Mouse (Mus musculus): ENCODE measurements around the gene Ddb1.
A peak's percentile ranks its signal among the peaks of the same experiment; 100 is the strongest.
"Not testable (repeated sequence)": the region's sequence is repeated elsewhere in the genome, so short reads cannot be mapped to it uniquely, and the experiment has no call there.

Gene Ddb1

GRCm38 (mm10) chr19:10605293-10605900 lies at the start of gene Ddb1, which contains the start of gene Tkfc:
Ddb1 (plus strand) TSS chr19:10605327.
Tkfc (minus strand) TSS chr19:10605654.
- peak; percentile 100 for DNase-seq (ENCODE audit: low read depth)

- DNase-seq (ENCODE audit: low read depth) = peak; percentile 91
Observed at GRCm38 (mm10) chr19:10555624-10556510, 49.3 kb upstream of the Ddb1 start, which contains the start of gene Tmem216. Tmem216 (minus strand) TSS chr19:10556238.

GRCm38 (mm10) chr19:10557001-10557400 lies 48.1 kb upstream of the Ddb1 start:
- DNase-seq (ENCODE audit: low read depth) = no peak

GRCm38 (mm10) chr19:10557430-10557829 lies 47.7 kb upstream of the Ddb1 start:
- no peak for DNase-seq (ENCODE audit: low read depth)

- not testable (repeated sequence) for DNase-seq (ENCODE audit: low read depth)
Observed at GRCm38 (mm10) chr19:10557837-10558375, 47.2 kb upstream of the Ddb1 start.

GRCm38 (mm10) chr19:10560108-10560507 lies 45.0 kb upstream of the Ddb1 start:
- DNase-seq (ENCODE audit: low read depth) = peak; percentile 89

- peak; percentile 91 for DNase-seq (ENCODE audit: low read depth)
Observed at GRCm38 (mm10) chr19:10561558-10562314, 43.4 kb upstream of the Ddb1 start.

- peak; percentile 57 for DNase-seq (ENCODE audit: low read depth)
Observed at GRCm38 (mm10) chr19:10562351-10562750, 42.8 kb upstream of the Ddb1 start.

- no peak for DNase-seq (ENCODE audit: low read depth)
Observed at GRCm38 (mm10) chr19:10564278-10564677, 40.8 kb upstream of the Ddb1 start.

- peak; percentile 47 for DNase-seq (ENCODE audit: low read depth)
Observed at GRCm38 (mm10) chr19:10565217-10565616, 39.9 kb upstream of the Ddb1 start.

GRCm38 (mm10) chr19:10569627-10570026 lies 35.5 kb upstream of the Ddb1 start:
- peak; percentile 42 for DNase-seq (ENCODE audit: low read depth)

- peak; percentile 96 for DNase-seq (ENCODE audit: low read depth)
Observed at GRCm38 (mm10) chr19:10576690-10577561, 28.2 kb upstream of the Ddb1 start, which contains the start of the genes Cyb561a3 and Tmem138. Cyb561a3 (plus strand) TSS chr19:10577172. Tmem138 (minus strand) TSS chr19:10577362.

GRCm38 (mm10) chr19:10580102-10580501 lies 25.0 kb upstream of the Ddb1 start:
- DNase-seq (ENCODE audit: low read depth) = no peak

- no peak for DNase-seq (ENCODE audit: low read depth)
Observed at GRCm38 (mm10) chr19:10580761-10581160, 24.4 kb upstream of the Ddb1 start.

GRCm38 (mm10) chr19:10581984-10582383 lies 23.1 kb upstream of the Ddb1 start:
- DNase-seq (ENCODE audit: low read depth) = no peak

GRCm38 (mm10) chr19:10583550-10584146 lies 21.5 kb upstream of the Ddb1 start:
- DNase-seq (ENCODE audit: low read depth) = no peak

GRCm38 (mm10) chr19:10585112-10585511 lies 20.0 kb upstream of the Ddb1 start:
- no peak for DNase-seq (ENCODE audit: low read depth)

GRCm38 (mm10) chr19:10587231-10587630 lies 17.9 kb upstream of the Ddb1 start:
- DNase-seq (ENCODE audit: low read depth) = no peak

GRCm38 (mm10) chr19:10589127-10589857 lies 15.8 kb upstream of the Ddb1 start:
- no peak for DNase-seq (ENCODE audit: low read depth)

- no peak for DNase-seq (ENCODE audit: low read depth)
Observed at GRCm38 (mm10) chr19:10590301-10590700, 14.8 kb upstream of the Ddb1 start.
